Comparison of ENCODE assay signal across 8 mouse cellular contexts in the genomic region with DNA sequence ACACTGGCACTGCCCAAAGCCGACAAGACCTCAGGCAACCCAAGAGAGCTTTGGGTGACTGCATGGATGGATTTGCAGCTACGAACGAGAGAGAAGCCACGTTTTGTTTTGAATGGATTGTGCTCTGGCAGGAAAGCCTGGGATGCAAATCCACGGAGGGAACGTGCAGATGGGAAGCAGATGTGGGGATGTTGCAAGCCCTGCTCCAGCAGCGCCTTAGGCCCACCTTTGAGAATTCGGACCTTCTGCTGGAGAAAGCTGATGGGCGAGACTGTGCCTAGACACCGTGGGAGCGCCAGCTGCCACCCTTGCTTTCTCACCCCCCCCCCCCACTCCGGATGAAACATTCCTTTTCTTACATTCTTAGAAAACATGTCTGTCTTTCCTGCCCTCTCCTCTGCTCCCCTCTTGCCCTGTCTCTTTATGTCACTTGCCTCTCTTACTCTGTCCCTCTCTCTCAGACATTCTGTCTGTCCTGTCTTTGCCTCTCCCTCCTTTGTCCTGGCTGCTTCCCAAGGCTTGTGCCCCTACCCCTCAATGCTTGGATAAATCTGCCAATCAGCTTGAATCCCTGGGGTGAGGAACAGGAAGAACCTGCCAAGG. TPM values are rescaled to one million over a fixed set of nuclear protein-coding genes. Genes with fewer than 3 reads are reported as not detected.
DNase-seq lines count a peak whose midpoint lies in the region; ATAC-seq lines count a peak whose summit lies in the region.
"Had no signal": no experiment of that assay in that cellular context is flagged by ENCODE, and none has a peak within 500 bp of the region (broad histone marks: within the 10 kb centered on the region; RNA-seq: fewer than 3 reads in every experiment).

No protein-coding gene starts in this region.

- peaks cover 13% of the 10 kb centered on the region for H3K4me1 ChIP-seq in embryonic facial prominence, embryonic 10.5 days
- H3K4me1 ChIP-seq in heart, embryonic 14.5 days (ENCODE audit: control insufficient read depth in 2 of 2, insufficient read depth in 2 of 2, low read length in 2 of 2): peaks cover 16% of the 10 kb centered on the region in 2 experiments
- no peaks in the 10 kb centered on the region for H3K4me1 ChIP-seq in liver, embryonic 12.5 days
- H3K4me1 ChIP-seq: megakaryocyte, embryonic 14.5 days had no signal

- no peak overlapping the region for H3K4me2 ChIP-seq in heart, embryonic 14.5 days (ENCODE audit: low read length)
- H3K4me2 ChIP-seq in liver, embryonic 12.5 days: no peak overlapping the region

- H3K27ac ChIP-seq in embryonic facial prominence, embryonic 10.5 days (replicated peaks): peak overlapping the region; percentile 76
- peak overlapping the region; percentile 57 to 71 for H3K27ac ChIP-seq in heart, embryonic 14.5 days (replicated peaks in 1 of 2; ENCODE audit: control insufficient read depth in 1 of 2, insufficient read depth in 1 of 2, low read depth in 2 of 2, low read length in 2 of 2)
- H3K27ac ChIP-seq in liver, embryonic 12.5 days: no peak overlapping the region

- no peaks in the 10 kb centered on the region for H3K9me3 ChIP-seq in embryonic facial prominence, embryonic 10.5 days
- H3K9me3 ChIP-seq in heart, embryonic 14.5 days (ENCODE audit: control insufficient read depth, low read length): no peaks in the 10 kb centered on the region
- H3K9me3 ChIP-seq in liver, embryonic 12.5 days (replicated peaks): no peaks in the 10 kb centered on the region

- WGBS in embryonic facial prominence, embryonic 10.5 days: 51% methylated on average over 12 of the region's 12 CpGs
- WGBS in heart, embryonic 14.5 days: 80% methylated on average over 12 of the region's 12 CpGs
- 70% methylated on average over 12 of the region's 12 CpGs for WGBS in liver, embryonic 12.5 days (ENCODE audit: insufficient replicate concordance)

- H3K27me3 ChIP-seq in embryonic facial prominence, embryonic 10.5 days (replicated peaks; ENCODE audit: low read depth, poor library complexity, severe bottlenecking): no peaks in the 10 kb centered on the region
- no peaks in the 10 kb centered on the region for H3K27me3 ChIP-seq in heart, embryonic 14.5 days (ENCODE audit: control insufficient read depth, insufficient read depth, low read length)
- H3K27me3 ChIP-seq in liver, embryonic 12.5 days (replicated peaks): peaks cover 9% of the 10 kb centered on the region; the same call in 1 of the 2 replicates

- no peak; the same call in 1 of the 2 replicates for ATAC-seq in heart, embryonic 14.5 days (ENCODE audit: insufficient number of reproducible peaks, insufficient read depth, low FRiP score, low read depth)
- ATAC-seq in liver, embryonic 12.5 days: no peak

- no peaks in the 10 kb centered on the region for H3K36me3 ChIP-seq in embryonic facial prominence, embryonic 10.5 days (replicated peaks)
- H3K36me3 ChIP-seq in heart, embryonic 14.5 days (ENCODE audit: control insufficient read depth, insufficient read depth, low read length): no peaks in the 10 kb centered on the region
- H3K36me3 ChIP-seq in liver, embryonic 12.5 days: no peaks in the 10 kb centered on the region

- H3K4me3 ChIP-seq in embryonic facial prominence, embryonic 10.5 days: no peak overlapping the region
- H3K4me3 ChIP-seq in heart, embryonic 14.5 days (ENCODE audit: control insufficient read depth in 1 of 2, insufficient read depth in 1 of 2, low read depth in 1 of 2, low read length in 2 of 2): no peak overlapping the region
- H3K4me3 ChIP-seq in liver, embryonic 12.5 days: no peak overlapping the region
- H3K4me3 ChIP-seq: megakaryocyte, embryonic 14.5 days had no signal

- DNase-seq in adipocyte (ENCODE audit: low spot score): peak; percentile 61
- DNase-seq in embryonic facial prominence, embryonic 10.5 days (ENCODE audit: low spot score): peak; percentile 53
- DNase-seq in lung, postnatal 10 days: peak; percentile 47
- DNase-seq in kidney, postnatal 36 days: no peak
- DNase-seq in adrenal gland, adult 8-10 months: no peak

- no peak overlapping the region for H3K9ac ChIP-seq in heart, embryonic 14.5 days (ENCODE audit: low read length)
- no peak overlapping the region for H3K9ac ChIP-seq in liver, embryonic 12.5 days

RNA-seq across cellular contexts. Expression of a gene that starts 30.8 kb away (rescaled TPM):
- 0.12 TPM in 1 of 2 replicates, not detected in the other for polyA plus RNA-seq in embryonic facial prominence, embryonic 10.5 days (2016; fragmentation: Nextera tagmentation; extraction: Ambion mirVana)
- 2.9 and 3.0 TPM in 2 replicates for polyA plus RNA-seq in heart, embryonic 14.5 days (2014; fragmentation: Nextera tagmentation; extraction: Ambion mirVana)
- 1 to 10 TPM; 1.6 to 7.3 (median 5.3) TPM for total RNA-seq in adrenal gland, adult 8-10 months (2022)
- polyA plus RNA-seq in liver, embryonic 12.5 days (2016; fragmentation: Nextera tagmentation; extraction: Ambion mirVana): 0.39 and 0.42 TPM in 2 replicates

Comparison
In these comparisons a context has a peak if more than half of its experiments do, and no peak if none do; other contexts are left out.
1. DNase-seq: peak in adipocyte (single experiment), embryonic facial prominence, embryonic 10.5 days (single experiment) and lung, postnatal 10 days (single experiment); none in kidney, postnatal 36 days (0 of 2) and adrenal gland, adult 8-10 months (single experiment).